Mouse (Mus musculus): ENCODE data around the gene Jsrp1.

DNA sequence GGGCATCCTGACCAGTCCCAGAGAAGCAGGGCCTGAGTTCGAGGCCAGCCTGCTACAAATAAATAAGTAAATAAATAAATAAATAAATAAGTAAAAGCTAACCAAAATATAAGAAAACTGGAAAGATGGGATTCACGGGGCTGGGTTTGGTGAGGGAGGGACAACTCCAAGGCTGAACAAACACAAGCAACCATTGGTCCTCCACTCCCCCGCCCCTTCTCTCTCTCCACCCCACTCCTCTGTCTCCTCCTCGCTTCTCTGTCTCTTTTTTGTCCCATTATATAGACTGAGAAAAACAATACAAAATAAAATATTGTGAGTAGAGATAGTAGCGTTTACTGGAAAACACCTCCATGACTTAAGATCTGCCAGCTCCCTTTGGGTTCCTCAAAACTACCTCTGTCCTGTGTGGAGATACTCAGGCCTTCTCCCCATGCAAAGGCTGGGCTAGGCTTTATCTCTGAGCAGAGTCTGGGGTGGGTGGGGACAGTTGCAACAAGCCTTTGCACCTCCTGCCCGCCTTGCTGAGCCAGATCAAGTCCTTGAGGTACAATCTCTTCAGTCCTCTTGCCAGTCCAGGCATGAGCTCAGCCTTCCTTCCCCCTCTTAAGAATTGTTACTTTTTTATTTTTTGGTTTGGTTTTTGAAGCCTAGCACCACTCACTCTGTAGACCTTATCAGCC is 5.4 kb upstream of the Jsrp1 start:
- TF ChIP-seq CTCF (conservative IDR thresholded peaks at IDR 0.05; ENCODE audit: low read length) = no peak
- no peak for TF ChIP-seq NANOG (IDR thresholded peaks at IDR 0.05; ENCODE audit: borderline replicate concordance, low read length)

All from E14TG2a.4 (cell line).